Mouse (Mus musculus): Measurements from ENCODE around the gene Atf6.

Gene Atf6

GRCm38 (mm10) chr1:170867691-170868105 lies at the start of gene Atf6:
Gene Atf6 (minus strand): TSS chr1:170867771.
- peak; percentile 98 for DNase-seq (ENCODE audit: low read depth, low spot score)

GRCm38 (mm10) chr1:170915657-170916056 lies 48.1 kb upstream of the Atf6 start:
- no peak for DNase-seq (ENCODE audit: low read depth, low spot score)

GRCm38 (mm10) chr1:170912891-170913615 lies 45.5 kb upstream of the Atf6 start, which contains the start of gene Fcrlb:
Gene Fcrlb (minus strand): TSS chr1:170912941.
- DNase-seq (ENCODE audit: low read depth, low spot score), result no peak

DNA sequence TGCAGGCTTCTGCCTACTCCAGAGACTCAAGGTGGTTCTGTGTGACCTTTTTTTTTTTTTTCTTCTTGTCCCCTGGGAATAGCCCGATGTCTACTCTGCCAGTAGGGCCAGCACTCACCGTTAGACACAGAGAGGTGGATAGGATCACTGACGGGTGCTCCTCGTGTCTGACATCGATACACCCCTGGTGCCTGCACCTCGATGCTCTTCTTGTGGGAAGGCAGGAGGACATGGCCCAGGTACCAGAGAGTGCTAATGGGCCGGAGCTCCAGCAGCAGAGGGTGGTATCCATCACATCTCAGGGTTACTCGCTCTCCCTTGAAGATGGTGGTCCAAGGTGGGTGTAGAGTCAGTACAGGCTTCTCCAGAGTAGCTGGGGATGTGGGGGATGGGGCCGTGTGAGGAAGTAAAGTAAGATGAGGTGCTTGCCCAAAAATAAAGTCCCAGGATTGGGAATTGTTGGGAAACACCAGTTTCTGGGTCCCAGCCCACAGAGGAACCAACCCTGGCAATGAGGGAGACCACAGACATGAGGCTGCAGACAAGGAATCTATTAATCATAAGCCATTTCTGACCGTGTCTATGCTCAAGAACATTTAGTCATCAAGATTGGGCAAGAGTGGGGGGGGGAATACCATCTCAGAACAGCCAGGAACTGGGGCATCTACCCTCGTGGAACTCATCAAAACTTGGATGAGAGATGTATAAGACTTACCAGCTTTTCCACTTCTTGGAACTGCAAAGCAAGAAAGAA lies 44.5 kb upstream of the Atf6 start:
- DNase-seq (ENCODE audit: low read depth, low spot score), result no peak

DNA sequence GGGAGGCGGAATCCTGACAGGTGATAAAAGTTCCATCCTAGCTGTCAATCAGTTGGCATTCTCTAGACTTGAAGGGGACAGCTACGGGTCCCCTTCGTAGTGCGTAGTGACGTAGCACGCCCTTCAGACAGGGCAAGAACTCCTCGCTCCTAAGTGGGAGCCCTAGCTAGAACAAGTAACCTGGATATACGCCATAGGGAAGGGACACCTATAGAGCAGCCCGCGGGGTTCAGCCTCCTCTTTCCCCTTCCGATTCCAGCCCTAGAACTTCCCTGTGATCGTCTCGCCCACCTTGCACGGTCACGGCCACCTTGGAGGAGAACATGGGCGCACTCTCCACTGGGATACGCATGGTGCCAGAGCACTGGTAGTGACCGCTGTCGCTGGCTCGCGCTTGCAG lies 40.8 kb upstream of the Atf6 start:
- peak; percentile 69 for DNase-seq (ENCODE audit: low read depth, low spot score)

DNA sequence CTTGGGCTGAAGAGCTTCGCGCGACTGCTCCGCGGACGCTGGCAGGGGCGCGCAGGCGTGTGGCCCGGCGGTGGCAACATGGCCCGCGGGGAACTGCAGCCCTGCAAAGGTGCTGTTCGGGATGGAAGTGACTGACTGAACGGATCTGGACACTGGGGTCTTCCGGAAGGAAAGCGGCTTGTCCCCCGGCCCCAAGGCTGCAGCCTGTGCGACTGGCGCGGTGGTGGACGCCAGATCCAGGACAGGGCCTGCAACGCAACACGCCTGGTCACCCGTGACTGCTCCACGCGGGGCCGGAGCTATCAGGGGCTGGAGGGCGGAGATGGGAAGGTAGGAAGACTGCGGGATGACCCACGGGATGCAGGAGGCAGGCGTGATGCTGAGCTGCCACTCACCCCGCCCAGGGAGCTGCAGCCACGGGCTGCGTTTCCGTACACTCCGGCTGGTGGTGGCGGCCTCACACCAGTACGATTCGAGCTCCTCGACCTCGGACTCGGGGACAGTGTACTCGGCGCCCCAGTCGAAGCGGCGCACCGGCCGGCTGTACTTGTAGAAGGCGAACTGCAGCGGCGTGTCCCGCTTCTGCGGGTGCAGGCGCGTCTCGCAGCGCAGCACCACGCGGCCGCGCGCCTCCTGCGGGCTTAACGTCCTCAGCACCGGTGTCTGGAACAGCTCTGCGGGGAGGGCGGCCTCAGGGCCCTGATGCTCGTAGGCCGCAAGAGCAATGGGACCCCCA lies 40.1 kb upstream of the Atf6 start:
- DNase-seq (ENCODE audit: low read depth, low spot score), result peak; percentile 82

- DNase-seq (ENCODE audit: low read depth, low spot score), result no peak
These were observed 39.5 kb upstream of the Atf6 start for GRCm38 (mm10) chr1:170907111-170907455.

- DNase-seq (ENCODE audit: low read depth, low spot score), result no peak
These were observed 35.9 kb upstream of the Atf6 start for GRCm38 (mm10) chr1:170903485-170903884.

GRCm38 (mm10) chr1:170901536-170902238 lies 34.1 kb upstream of the Atf6 start:
- peak; percentile 92 for DNase-seq (ENCODE audit: low read depth, low spot score)

DNA sequence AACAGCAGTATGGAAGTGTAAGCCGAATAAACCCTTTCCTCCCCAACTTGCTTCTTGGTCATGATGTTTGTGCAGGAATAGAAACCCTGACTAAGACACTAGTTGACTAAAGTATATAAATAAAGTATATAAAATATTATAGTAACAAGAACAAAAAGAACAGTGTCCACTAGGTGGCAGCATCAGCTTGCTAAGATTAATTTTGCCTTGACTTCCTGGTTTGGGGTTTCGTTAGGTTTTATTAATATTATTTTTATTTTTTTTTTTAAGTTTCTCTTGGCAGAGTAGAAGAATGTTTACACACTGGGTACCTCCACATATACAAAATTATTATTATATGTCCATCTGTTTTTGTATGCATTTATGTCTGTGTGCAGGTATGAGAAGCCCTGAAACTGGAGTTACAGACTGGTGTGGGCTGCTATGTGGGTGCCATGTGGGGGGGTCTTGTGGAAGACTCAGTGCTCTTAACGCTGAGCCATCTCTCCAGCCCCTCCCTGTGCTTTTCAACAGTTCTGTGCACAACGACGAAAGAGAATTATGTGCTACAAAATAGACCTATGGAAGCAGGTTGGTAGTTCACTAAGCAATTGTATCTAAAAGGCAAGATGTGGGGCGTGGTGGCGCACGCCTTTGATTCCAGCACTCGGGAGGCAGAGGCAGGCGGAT lies 33.4 kb upstream of the Atf6 start:
- DNase-seq (ENCODE audit: low read depth, low spot score), result peak; percentile 70

DNA sequence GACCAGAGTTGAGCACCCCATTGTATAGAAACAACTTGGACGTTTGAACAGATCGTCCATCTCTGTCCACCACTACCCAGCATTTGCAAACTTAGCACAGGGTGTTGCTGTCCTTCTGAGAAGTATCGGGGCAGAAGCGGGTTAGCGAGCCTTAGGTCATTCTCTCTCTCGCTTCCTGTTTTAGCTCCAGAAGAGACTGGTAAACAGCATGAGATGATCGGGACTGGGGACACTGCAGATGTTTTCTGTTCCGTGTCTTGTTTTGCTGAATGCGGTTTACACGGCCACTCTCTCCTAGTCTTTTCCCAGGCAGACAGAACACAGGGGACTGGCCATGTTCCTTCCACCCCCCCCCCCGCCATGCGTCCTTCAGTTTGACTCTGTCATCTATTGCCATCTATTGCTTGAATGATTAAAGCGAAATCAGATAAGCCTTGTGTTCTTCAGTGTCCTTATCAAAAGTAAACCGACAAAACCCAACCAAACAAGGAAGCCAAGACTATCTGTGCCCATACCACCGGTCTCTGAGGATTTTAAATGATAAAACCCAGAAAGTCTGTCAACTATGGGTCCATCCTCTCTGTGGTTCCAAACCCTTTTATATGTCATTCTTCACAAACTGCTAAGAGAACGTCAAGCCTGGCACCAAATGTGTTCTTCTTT lies 31.0 kb upstream of the Atf6 start:
- peak; percentile 44 for DNase-seq (ENCODE audit: low read depth, low spot score)

DNA sequence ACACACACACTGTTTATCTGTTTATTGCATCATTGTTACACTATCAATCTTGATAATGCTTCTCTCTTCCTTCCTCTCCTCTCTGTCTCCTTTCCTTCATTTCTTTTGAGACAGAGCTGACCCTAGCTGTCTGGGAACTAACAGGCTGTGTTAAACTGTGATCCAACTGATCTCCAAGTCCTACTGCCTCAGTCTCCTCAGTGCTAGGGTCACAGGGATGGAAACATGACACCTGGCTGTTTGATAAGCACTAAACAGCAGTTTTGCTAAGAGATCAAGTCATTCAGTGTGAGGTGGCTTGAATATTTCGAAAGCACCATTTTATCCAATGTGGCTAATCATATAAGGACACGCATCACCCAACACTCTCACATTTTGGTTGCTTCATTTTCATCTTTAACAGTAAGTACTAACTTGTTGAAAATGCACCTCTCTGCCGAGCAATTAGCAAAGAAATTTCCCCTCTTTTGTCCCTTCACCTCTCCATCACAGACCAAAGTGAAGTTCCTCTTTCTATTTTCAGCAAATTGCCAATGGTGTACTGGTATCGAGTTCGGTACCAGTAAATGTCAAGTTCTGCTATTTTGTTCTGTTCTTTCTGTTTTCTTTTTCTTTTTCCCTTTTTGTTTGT lies 29.2 kb upstream of the Atf6 start:
- DNase-seq (ENCODE audit: low read depth, low spot score), result no peak

- DNase-seq (ENCODE audit: low read depth, low spot score), result peak; percentile 69
These were observed 27.3 kb upstream of the Atf6 start for GRCm38 (mm10) chr1:170894603-170895602.

- no peak for DNase-seq (ENCODE audit: low read depth, low spot score)
These were observed 24.7 kb upstream of the Atf6 start for GRCm38 (mm10) chr1:170892279-170892678.

GRCm38 (mm10) chr1:170891646-170892045 lies 24.1 kb upstream of the Atf6 start:
- peak; percentile 45 for DNase-seq (ENCODE audit: low read depth, low spot score)

GRCm38 (mm10) chr1:170889310-170889709 lies 21.7 kb upstream of the Atf6 start:
- DNase-seq (ENCODE audit: low read depth, low spot score), result no peak

- DNase-seq (ENCODE audit: low read depth, low spot score), result peak; percentile 24
These were observed 18.5 kb upstream of the Atf6 start for GRCm38 (mm10) chr1:170886044-170886458.

- peak; percentile 98 for DNase-seq (ENCODE audit: low read depth, low spot score)
These were observed 17.5 kb upstream of the Atf6 start, which contains the start of the genes Gm26620 and Dusp12 for GRCm38 (mm10) chr1:170884978-170885561. Gene Gm26620 (plus strand): TSS chr1:170885065. Gene Dusp12 (minus strand): TSS chr1:170885540.
